Mouse (Mus musculus) liver, adult 2 months (tissue): ENCODE results near the gene Sytl2.

ENCODE experiments used
- CTCF ChIP-seq: fragments of 200-500 bp; IDR thresholded peaks from 2 replicates; pipeline ENCODE4 v1.5.1; 2011; ENCODE audit warnings: low read depth, low read length, control low read depth
- POLR2A ChIP-seq: fragments of 200-500 bp; IDR thresholded peaks from 2 replicates; pipeline ENCODE4 v1.6.1; 2011; ENCODE audit warnings: low read length, control low read depth; ENCODE audit not compliant: insufficient read depth; ENCODE audit errors: extremely low read depth

DNA sequence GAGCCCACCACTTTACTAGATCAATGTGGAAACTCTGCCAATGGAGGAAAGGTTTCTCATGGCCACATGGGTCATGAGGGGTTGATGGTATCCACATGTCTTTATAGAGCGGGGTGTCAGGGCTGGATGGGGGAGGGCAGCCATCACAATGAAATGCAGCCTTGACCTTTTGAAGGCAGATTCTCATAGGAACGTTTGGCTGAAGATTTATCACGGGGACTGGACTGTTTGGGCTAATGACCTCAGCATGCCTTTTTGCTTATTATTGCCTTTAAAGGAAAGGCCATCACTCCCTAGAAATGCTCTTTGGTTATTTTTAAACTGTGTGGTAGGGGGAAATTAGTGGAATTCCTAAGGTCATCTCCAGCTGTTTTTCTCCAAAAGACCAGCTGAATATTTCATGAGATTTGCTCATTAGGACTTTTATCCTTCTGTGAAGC lies 33.7 kb downstream of the Sytl2 start:
- TF ChIP-seq POLR2A (no peak), CTCF (no peak)
